ENCODE assay signal across 14 mouse cellular contexts in genomic region chrX:38312910-38313625, GRCm38 (mm10). TPM values are rescaled to one million over a fixed set of nuclear protein-coding genes. Genes with fewer than 3 reads are reported as not detected.
DNase-seq lines count a peak whose midpoint lies in the region; ATAC-seq and TF ChIP-seq lines count a peak whose summit lies in the region.
"Had no signal": no experiment of that assay in that cellular context is flagged by ENCODE, and none has a peak within 500 bp of the region (broad histone marks: within the 10 kb centered on the region; RNA-seq: fewer than 3 reads in every experiment).

No protein-coding gene starts in this region.

- no peak for DNase-seq in kidney, adult 9 months
- peak; percentile 94 for DNase-seq in brain, embryonic 14.5 days (ENCODE audit: low read depth)
- DNase-seq in gonadal fat pad, adult 2 months (ENCODE audit: low read depth), result peak; percentile 54
- no peak for DNase-seq in heart, postnatal 25 days (ENCODE audit: low spot score)
- DNase-seq in heart, embryonic 10.5 days (ENCODE audit: low spot score), result no peak
- DNase-seq: kidney, adult 18-20 months; left cerebral cortex, postnatal 4 days had no signal

- ATAC-seq in kidney, embryonic 14.5 days (ENCODE audit: low FRiP score, low TSS enrichment), result peak; percentile 69; the same call in 1 of the 2 replicates
- ATAC-seq in midbrain, embryonic 12.5 days (ENCODE audit: low FRiP score, low read depth), result peak; percentile 97
- no peak for ATAC-seq in heart, embryonic 11.5 days (replicated peaks; ENCODE audit: insufficient number of reproducible peaks, low FRiP score, low TSS enrichment)

- no peak overlapping the region for H3K4me3 ChIP-seq in kidney, embryonic 14.5 days (ENCODE audit: low read length)
- no peak overlapping the region for H3K4me3 ChIP-seq in midbrain, embryonic 12.5 days
- no peak overlapping the region for H3K4me3 ChIP-seq in heart, embryonic 11.5 days (ENCODE audit: low read depth, low read length)
- no peak overlapping the region for H3K4me3 ChIP-seq in heart, embryonic 10.5 days
- H3K4me3 ChIP-seq: embryonic facial prominence, embryonic 13.5 days had no signal

- 53% methylated on average over 9 of the region's 9 CpGs for WGBS in kidney, embryonic 14.5 days
- whole genome bisulfite sequencing in midbrain, embryonic 12.5 days, result 50% methylated on average over 9 of the region's 9 CpGs
- WGBS in heart, embryonic 11.5 days (ENCODE audit: insufficient replicate concordance), result 78% methylated on average over 9 of the region's 9 CpGs
- 71% methylated on average over 9 of the region's 9 CpGs for WGBS in heart, embryonic 10.5 days

- no peak for TF ChIP-seq POLR2A in brain, embryonic 14.5 days (IDR thresholded peaks at IDR 0.05; ENCODE audit: borderline replicate concordance, extremely low read depth, insufficient read depth, insufficient read length, poor library complexity, severe bottlenecking)

- H3K9ac ChIP-seq in kidney, embryonic 14.5 days (ENCODE audit: low read depth, low read length), result no peak overlapping the region
- H3K9ac ChIP-seq in midbrain, embryonic 12.5 days (replicated peaks), result no peak overlapping the region
- no peak overlapping the region for H3K9ac ChIP-seq in heart, embryonic 11.5 days (ENCODE audit: low read depth, low read length)
- H3K9ac ChIP-seq: embryonic facial prominence, embryonic 13.5 days had no signal

- H3K27ac ChIP-seq in kidney, embryonic 14.5 days (ENCODE audit: low read depth, low read length), result no peak overlapping the region
- peak overlapping the region; percentile 71 for H3K27ac ChIP-seq in midbrain, embryonic 12.5 days (replicated peaks)
- no peak overlapping the region for H3K27ac ChIP-seq in heart, embryonic 11.5 days (ENCODE audit: low read depth, low read length)
- no peak overlapping the region for H3K27ac ChIP-seq in heart, embryonic 10.5 days
- H3K27ac ChIP-seq: embryonic facial prominence, embryonic 13.5 days; stomach, postnatal 0 days had no signal

- H3K9me3 ChIP-seq in kidney, embryonic 14.5 days (ENCODE audit: control insufficient read depth, low read length), result no peaks in the 10 kb centered on the region
- no peaks in the 10 kb centered on the region for H3K9me3 ChIP-seq in midbrain, embryonic 12.5 days
- no peaks in the 10 kb centered on the region for H3K9me3 ChIP-seq in heart, embryonic 11.5 days (replicated peaks; ENCODE audit: control insufficient read depth, low read length)
- no peaks in the 10 kb centered on the region for H3K9me3 ChIP-seq in heart, embryonic 10.5 days
- H3K9me3 ChIP-seq: embryonic facial prominence, embryonic 13.5 days had no signal

- TF ChIP-seq CTCF in brain, embryonic 14.5 days (IDR thresholded peaks at IDR 0.05; ENCODE audit: borderline replicate concordance, extremely low read depth, insufficient read depth, insufficient read length), result no peak

- no peak overlapping the region for H3K4me2 ChIP-seq in kidney, embryonic 14.5 days (replicated peaks; ENCODE audit: low read depth, low read length)
- H3K4me2 ChIP-seq in midbrain, embryonic 12.5 days (replicated peaks), result no peak overlapping the region
- H3K4me2 ChIP-seq in heart, embryonic 11.5 days, result no peak overlapping the region
- H3K4me2 ChIP-seq: embryonic facial prominence, embryonic 13.5 days had no signal

- intact Hi-C loops in heart, postnatal 25 days (cut with DNase I), result no loop called here

- H3K4me1 ChIP-seq in kidney, embryonic 14.5 days (ENCODE audit: control insufficient read depth, insufficient read depth, low read length), result no peaks in the 10 kb centered on the region
- H3K4me1 ChIP-seq in midbrain, embryonic 12.5 days, result peaks cover 11% of the 10 kb centered on the region; the same call in 1 of the 2 replicates
- H3K4me1 ChIP-seq in heart, embryonic 11.5 days (ENCODE audit: control insufficient read depth, insufficient read depth, low read length), result no peaks in the 10 kb centered on the region
- no peaks in the 10 kb centered on the region for H3K4me1 ChIP-seq in heart, embryonic 10.5 days
- H3K4me1 ChIP-seq: embryonic facial prominence, embryonic 13.5 days had no signal

- H3K36me3 ChIP-seq in kidney, embryonic 14.5 days (ENCODE audit: control insufficient read depth, insufficient read depth, low read length), result no peaks in the 10 kb centered on the region
- H3K36me3 ChIP-seq in midbrain, embryonic 12.5 days, result no peaks in the 10 kb centered on the region
- no peaks in the 10 kb centered on the region for H3K36me3 ChIP-seq in heart, embryonic 11.5 days (ENCODE audit: control insufficient read depth, insufficient read depth, low read length)
- H3K36me3 ChIP-seq in heart, embryonic 10.5 days, result no peaks in the 10 kb centered on the region
- H3K36me3 ChIP-seq: embryonic facial prominence, embryonic 13.5 days had no signal

- H3K27me3 ChIP-seq in kidney, embryonic 14.5 days (ENCODE audit: control insufficient read depth, insufficient read depth, low read length), result no peaks in the 10 kb centered on the region
- H3K27me3 ChIP-seq in midbrain, embryonic 12.5 days, result peaks cover 9% of the 10 kb centered on the region; the same call in 1 of the 2 replicates
- no peaks in the 10 kb centered on the region for H3K27me3 ChIP-seq in heart, embryonic 11.5 days (ENCODE audit: control insufficient read depth, insufficient read depth, low read length)
- no peaks in the 10 kb centered on the region for H3K27me3 ChIP-seq in heart, embryonic 10.5 days (ENCODE audit: insufficient read depth, poor library complexity, severe bottlenecking)
- H3K27me3 ChIP-seq: embryonic facial prominence, embryonic 13.5 days had no signal

RNA-seq across cellular contexts. Expression of gene Atp1b4, which starts 2.9 kb away (rescaled TPM):
- not detected in 2 replicates for polyA plus RNA-seq in kidney, embryonic 14.5 days (2014; fragmentation: Nextera tagmentation; extraction: Ambion mirVana)
- polyA plus RNA-seq in brain, embryonic 14.5 days (2012; rRNA removed), result 0.01 and 0.03 TPM in 2 replicates
- polyA plus RNA-seq in gonadal fat pad, adult 2 months (2012; rRNA removed), result not detected in 2 replicates
- polyA plus RNA-seq in midbrain, embryonic 12.5 days (2016; fragmentation: Nextera tagmentation; extraction: Ambion mirVana), result not detected in 2 replicates
- polyA plus RNA-seq in heart, embryonic 11.5 days (2014; fragmentation: Nextera tagmentation; extraction: Ambion mirVana), result 0.07 TPM in 1 of 2 replicates, not detected in the other
- total RNA-seq in heart, postnatal 25 days (2021), result not detected
- not detected in 2 replicates for polyA plus RNA-seq in heart, embryonic 10.5 days (2016; fragmentation: Nextera tagmentation; extraction: Ambion mirVana)
- total RNA-seq: heart, adult 8-10 months; left cerebral cortex, postnatal 4 days; megakaryocyte progenitor cell, adult 5-6 weeks had no signal

Comparison
In these comparisons a context has a peak if more than half of its experiments do, and no peak if none do; other contexts are left out.
1. DNase-seq: peak in brain, embryonic 14.5 days (single experiment) and gonadal fat pad, adult 2 months (single experiment); none in kidney, adult 9 months (single experiment), heart, postnatal 25 days (single experiment) and heart, embryonic 10.5 days (single experiment).